Mouse (Mus musculus): ENCODE measurements around the gene Akain1. TPM values are rescaled to one million over a fixed set of nuclear protein-coding genes. Genes with fewer than 3 reads are reported as not detected.

Akain1 gene
- polyA plus RNA-seq, 1 experiment from 2014 or later, result not detected

- ATAC-seq (ENCODE audit: insufficient number of reproducible peaks, insufficient read depth, low FRiP score, low TSS enrichment, low read depth), result peak; percentile 27; the same call in 1 of the 2 replicates
Measured at GRCm38 (mm10) chr17:69439571-69440480, 700 bp downstream of the Akain1 start.

GRCm38 (mm10) chr17:69441041-69441440 lies 1.9 kb downstream of the Akain1 start:
- no peak for ATAC-seq (ENCODE audit: insufficient number of reproducible peaks, insufficient read depth, low FRiP score, low TSS enrichment, low read depth)
- H3K27ac ChIP-seq, result no peak overlapping the region
- peaks cover 11% of the 10 kb centered on the region for H3K4me1 ChIP-seq (replicated peaks)
- 13% methylated on average over 9 of the region's 9 CpGs for WGBS
- no peak overlapping the region for H3K9ac ChIP-seq (replicated peaks)
- peaks cover 58% of the 10 kb centered on the region for H3K27me3 ChIP-seq
- no peak overlapping the region for H3K4me2 ChIP-seq
- H3K4me3 ChIP-seq (replicated peaks), result no peak overlapping the region
- H3K9me3 ChIP-seq, result no peaks in the 10 kb centered on the region
- H3K36me3 ChIP-seq, result no peaks in the 10 kb centered on the region

More at GRCm38 (mm10) chr17:69439571-69440480, 700 bp downstream of the Akain1 start:
- 2% methylated on average over 52 of the region's 52 CpGs for WGBS
- H3K4me2 ChIP-seq, result peak overlapping the region; percentile 63
- peaks cover 58% of the 10 kb centered on the region for H3K27me3 ChIP-seq
- H3K9ac ChIP-seq (replicated peaks), result no peak overlapping the region
- peak overlapping the region; percentile 38 for H3K4me3 ChIP-seq (replicated peaks)
- H3K27ac ChIP-seq, result no peak overlapping the region
- peaks cover 11% of the 10 kb centered on the region for H3K4me1 ChIP-seq (replicated peaks)
- no peaks in the 10 kb centered on the region for H3K9me3 ChIP-seq
- no peaks in the 10 kb centered on the region for H3K36me3 ChIP-seq

- H3K27ac ChIP-seq, result no peak overlapping the region
- H3K4me1 ChIP-seq (replicated peaks), result no peaks in the 10 kb centered on the region
- H3K4me3 ChIP-seq (replicated peaks), result no peak overlapping the region
- H3K36me3 ChIP-seq, result no peaks in the 10 kb centered on the region
- no peak overlapping the region for H3K4me2 ChIP-seq
- no peak overlapping the region for H3K9ac ChIP-seq (replicated peaks)
- no peaks in the 10 kb centered on the region for H3K9me3 ChIP-seq
- peaks cover 7% of the 10 kb centered on the region for H3K27me3 ChIP-seq
- ATAC-seq (ENCODE audit: insufficient number of reproducible peaks, insufficient read depth, low FRiP score, low TSS enrichment, low read depth), result no peak
Measured at GRCm38 (mm10) chr17:69448679-69449078, 9.6 kb downstream of the Akain1 start.

GRCm38 (mm10) chr17:69461680-69462079 lies 22.6 kb downstream of the Akain1 start:
- no peak overlapping the region for H3K27ac ChIP-seq
- H3K4me2 ChIP-seq, result no peak overlapping the region
- H3K9ac ChIP-seq (replicated peaks), result no peak overlapping the region
- 93% methylated on average over 7 of the region's 7 CpGs for WGBS
- no peak overlapping the region for H3K4me3 ChIP-seq (replicated peaks)
- H3K36me3 ChIP-seq, result no peaks in the 10 kb centered on the region
- no peaks in the 10 kb centered on the region; the same call in 1 of the 2 replicates for H3K27me3 ChIP-seq
- no peaks in the 10 kb centered on the region for H3K4me1 ChIP-seq (replicated peaks)
- no peaks in the 10 kb centered on the region for H3K9me3 ChIP-seq
- ATAC-seq (ENCODE audit: insufficient number of reproducible peaks, insufficient read depth, low FRiP score, low TSS enrichment, low read depth), result no peak

GRCm38 (mm10) chr17:69463037-69463436 lies 23.9 kb downstream of the Akain1 start:
- 77% methylated on average over 3 of the region's 3 CpGs for WGBS
- Histone ChIP-seq H3K4me2 (no peak overlapping the region), H3K9me3 (no peaks in the 10 kb centered on the region), H3K27me3 (no peaks in the 10 kb centered on the region; the same call in 1 of the 2 replicates), H3K36me3 (no peaks in the 10 kb centered on the region), H3K9ac (replicated peaks) (no peak overlapping the region), H3K4me3 (replicated peaks) (no peak overlapping the region), H3K4me1 (replicated peaks) (no peaks in the 10 kb centered on the region), H3K27ac (no peak overlapping the region)
- no peak for ATAC-seq (ENCODE audit: insufficient number of reproducible peaks, insufficient read depth, low FRiP score, low TSS enrichment, low read depth)

- Histone ChIP-seq H3K9ac (replicated peaks) (no peak overlapping the region), H3K27me3 (peaks cover 6% of the 10 kb centered on the region), H3K4me1 (replicated peaks) (peaks cover 6% of the 10 kb centered on the region; the same call in 1 of the 2 replicates), H3K27ac (no peak overlapping the region), H3K4me3 (replicated peaks) (no peak overlapping the region), H3K4me2 (no peak overlapping the region), H3K9me3 (no peaks in the 10 kb centered on the region), H3K36me3 (no peaks in the 10 kb centered on the region)
- no peak for ATAC-seq (ENCODE audit: insufficient number of reproducible peaks, insufficient read depth, low FRiP score, low TSS enrichment, low read depth)
- WGBS, result 57% methylated on average over 10 of the region's 10 CpGs
Measured at GRCm38 (mm10) chr17:69471171-69471570, 32.0 kb downstream of the Akain1 start.

GRCm38 (mm10) chr17:69472401-69472800 lies 33.3 kb downstream of the Akain1 start:
- 59% methylated on average over 9 of the region's 9 CpGs for WGBS

GRCm38 (mm10) chr17:69474084-69474483 lies 35.0 kb downstream of the Akain1 start:
- H3K36me3 ChIP-seq, result no peaks in the 10 kb centered on the region
- 89% methylated on average over 4 of the region's 4 CpGs for WGBS
- no peak for ATAC-seq (ENCODE audit: insufficient number of reproducible peaks, insufficient read depth, low FRiP score, low TSS enrichment, low read depth)

More at GRCm38 (mm10) chr17:69472401-69472800, 33.3 kb downstream of the Akain1 start:
- Histone ChIP-seq H3K36me3 (no peaks in the 10 kb centered on the region), H3K4me2 (no peak overlapping the region), H3K9me3 (no peaks in the 10 kb centered on the region), H3K4me1 (replicated peaks) (peaks cover 9% of the 10 kb centered on the region; the same call in 1 of the 2 replicates), H3K9ac (replicated peaks) (no peak overlapping the region), H3K4me3 (replicated peaks) (no peak overlapping the region), H3K27ac (no peak overlapping the region), H3K27me3 (peaks cover 6% of the 10 kb centered on the region)
- ATAC-seq (ENCODE audit: insufficient number of reproducible peaks, insufficient read depth, low FRiP score, low TSS enrichment, low read depth), result no peak

GRCm38 (mm10) chr17:69475423-69475822 lies 36.3 kb downstream of the Akain1 start:
- peak overlapping the region; percentile 70 for H3K4me2 ChIP-seq
- under 1% methylated on average over 20 of the region's 20 CpGs for WGBS
- peak; percentile 93 for ATAC-seq (ENCODE audit: insufficient number of reproducible peaks, insufficient read depth, low FRiP score, low TSS enrichment, low read depth)
- H3K4me1 ChIP-seq (replicated peaks), result peaks cover 13% of the 10 kb centered on the region
- no peak overlapping the region for H3K27ac ChIP-seq
- peaks cover 6% of the 10 kb centered on the region for H3K27me3 ChIP-seq
- peak overlapping the region; percentile 49 for H3K4me3 ChIP-seq (replicated peaks)
- H3K36me3 ChIP-seq, result no peaks in the 10 kb centered on the region
- no peaks in the 10 kb centered on the region for H3K9me3 ChIP-seq
- H3K9ac ChIP-seq (replicated peaks), result peak overlapping the region; percentile 66

More at GRCm38 (mm10) chr17:69474084-69474483, 35.0 kb downstream of the Akain1 start:
- H3K4me1 ChIP-seq (replicated peaks), result peaks cover 13% of the 10 kb centered on the region
- no peaks in the 10 kb centered on the region for H3K9me3 ChIP-seq
- no peak overlapping the region for H3K9ac ChIP-seq (replicated peaks)
- H3K4me2 ChIP-seq, result no peak overlapping the region
- no peak overlapping the region for H3K4me3 ChIP-seq (replicated peaks)
- no peak overlapping the region for H3K27ac ChIP-seq
- peaks cover 6% of the 10 kb centered on the region for H3K27me3 ChIP-seq

- WGBS, result 13% methylated on average over 2 of the region's 2 CpGs
- Histone ChIP-seq H3K9me3 (no peaks in the 10 kb centered on the region), H3K36me3 (no peaks in the 10 kb centered on the region), H3K27ac (no peak overlapping the region), H3K4me2 (no peak overlapping the region), H3K4me1 (replicated peaks) (peaks cover 20% of the 10 kb centered on the region), H3K27me3 (no peaks in the 10 kb centered on the region; the same call in 1 of the 2 replicates), H3K4me3 (replicated peaks) (no peak overlapping the region), H3K9ac (replicated peaks) (no peak overlapping the region)
- no peak for ATAC-seq (ENCODE audit: insufficient number of reproducible peaks, insufficient read depth, low FRiP score, low TSS enrichment, low read depth)
Measured at GRCm38 (mm10) chr17:69477526-69477925, 38.4 kb downstream of the Akain1 start.

- H3K27me3 ChIP-seq, result no peaks in the 10 kb centered on the region
- no peaks in the 10 kb centered on the region; the same call in 1 of the 2 replicates for H3K9me3 ChIP-seq
- ATAC-seq (ENCODE audit: insufficient number of reproducible peaks, insufficient read depth, low FRiP score, low TSS enrichment, low read depth), result no peak
- no peak overlapping the region for H3K9ac ChIP-seq (replicated peaks)
- H3K4me3 ChIP-seq (replicated peaks), result no peak overlapping the region
- H3K27ac ChIP-seq, result no peak overlapping the region
- H3K4me1 ChIP-seq (replicated peaks), result peaks cover 22% of the 10 kb centered on the region
- no peaks in the 10 kb centered on the region for H3K36me3 ChIP-seq
- 73% methylated on average over 4 of the region's 4 CpGs for WGBS
- no peak overlapping the region for H3K4me2 ChIP-seq
Measured at GRCm38 (mm10) chr17:69479261-69479660, 40.1 kb downstream of the Akain1 start.
